Mouse (Mus musculus) erythroblast, embryonic 14.5 days (primary cell): ENCODE data around the gene Zfp827.

Experiments used
- GATA1 ChIP-seq: IDR thresholded peaks from 2 replicates; pipeline ENCODE4 v1.6.1; 2012; ENCODE audit warnings: low read length, inconsistent platforms, mixed read lengths
- TAL1 ChIP-seq: IDR thresholded peaks from 3 replicates; pipeline ENCODE4 v1.6.1; 2012; ENCODE audit warnings: low read length, inconsistent platforms, mixed read lengths

GRCm38 (mm10) chr8:79030326-79031265, 2.4 kb downstream of the Zfp827 start:
- TF ChIP-seq GATA1 (no peak), TAL1 (no peak)
